Mouse (Mus musculus) right cerebral cortex, adult 18-20 months (tissue): ENCODE data around the gene Rnf38.

Experiments used
- DNase-seq: peaks from one replicate; pipeline ENCODE4 v3.0.0; 2022; ENCODE audit warnings: mixed read lengths

Gene Rnf38

GRCm38 (mm10) chr4:44233713-44234003 is at the start of gene Rnf38:
Gene Rnf38 (minus strand): TSS chr4:44233789.
- DNase-seq = no peak

- no peak for DNase-seq
These were observed 48.1 kb upstream of the Rnf38 start for GRCm38 (mm10) chr4:44281597-44282265.

- DNase-seq = no peak
These were observed 37.5 kb upstream of the Rnf38 start for GRCm38 (mm10) chr4:44271134-44271533.

GRCm38 (mm10) chr4:44269376-44269817 is 35.8 kb upstream of the Rnf38 start:
- peak; percentile 60 for DNase-seq

- no peak for DNase-seq
These were observed 33.8 kb upstream of the Rnf38 start for GRCm38 (mm10) chr4:44267437-44267836.

DNA sequence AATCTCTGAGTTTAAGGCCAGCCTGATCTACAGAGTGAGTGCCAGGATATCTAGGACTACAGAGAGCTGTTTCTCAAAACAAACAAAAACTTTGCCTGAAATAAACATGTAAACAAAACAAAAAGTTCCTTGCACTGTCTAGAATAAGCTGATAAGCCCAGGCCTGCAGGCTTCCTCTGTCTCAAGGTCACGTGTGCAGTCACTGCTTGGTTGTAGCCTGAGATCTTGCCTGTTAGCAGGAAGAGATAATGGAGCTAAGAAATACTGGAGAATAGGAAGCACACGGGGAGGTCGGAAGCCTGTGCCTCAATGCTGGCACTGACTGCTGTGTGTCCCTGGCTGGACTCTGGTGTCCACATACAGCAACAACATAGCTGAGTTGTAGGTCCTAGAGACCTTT is 31.9 kb upstream of the Rnf38 start:
- no peak for DNase-seq

DNA sequence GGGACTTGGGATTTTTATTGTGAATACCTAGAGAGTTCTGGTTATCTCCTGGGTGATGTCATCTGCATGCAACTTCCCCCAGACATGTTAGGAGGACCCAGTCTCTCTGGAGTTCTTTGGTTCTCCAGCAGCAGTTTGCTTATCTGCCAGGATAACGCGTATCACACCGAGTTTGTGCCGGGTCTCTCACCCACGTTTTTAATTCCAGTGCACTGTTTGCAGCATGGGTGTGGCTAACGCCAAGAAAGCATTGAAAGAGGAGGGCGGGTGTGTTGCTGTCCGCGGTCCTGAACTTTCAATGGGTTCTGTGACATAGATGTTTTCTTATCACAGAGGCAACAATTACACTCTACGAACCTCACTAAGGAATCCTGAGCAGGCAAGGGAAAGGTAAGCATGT is 26.7 kb upstream of the Rnf38 start:
- DNase-seq = no peak

DNA sequence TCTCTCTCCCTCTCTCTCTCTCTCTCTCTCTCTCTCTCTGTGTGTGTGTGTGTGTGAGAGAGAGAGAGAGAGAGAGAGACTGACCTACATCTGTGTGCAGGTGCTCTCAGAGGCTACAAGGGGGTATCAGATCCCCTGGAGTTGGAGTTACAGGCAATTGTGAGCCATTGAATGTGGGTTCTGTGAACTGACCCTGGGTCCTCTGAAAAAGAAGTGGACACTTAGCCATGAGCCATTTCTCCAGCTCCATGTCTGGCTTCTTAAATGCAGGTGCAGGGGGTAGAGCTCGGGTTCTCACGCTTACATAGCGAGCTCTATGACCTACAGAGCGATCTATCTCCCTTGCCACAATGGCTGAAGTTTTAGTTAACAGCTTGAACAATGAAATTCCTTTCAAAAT is 25.5 kb upstream of the Rnf38 start:
- no peak for DNase-seq

DNA sequence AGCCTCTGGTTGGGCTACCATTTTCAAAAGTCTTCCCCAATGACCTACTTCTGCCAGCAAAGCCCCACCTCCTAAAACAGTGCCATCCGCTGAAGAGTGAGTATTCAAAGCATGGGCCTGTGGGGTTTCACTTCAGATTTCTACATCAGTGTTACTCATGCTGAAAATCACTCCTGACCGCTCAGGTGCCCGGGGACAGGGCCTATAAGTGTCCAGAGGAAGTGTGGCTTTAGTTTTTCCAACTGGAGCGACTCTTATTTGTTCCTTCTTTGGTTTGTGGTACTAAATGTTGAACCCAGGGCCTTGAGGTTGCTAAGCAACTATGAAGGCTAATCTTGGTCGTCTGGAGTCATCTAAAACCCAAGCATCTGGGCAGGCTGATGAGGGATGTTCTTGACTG is 21.0 kb upstream of the Rnf38 start:
- no peak for DNase-seq

- no peak for DNase-seq
These were observed 19.6 kb upstream of the Rnf38 start for GRCm38 (mm10) chr4:44253191-44253590.

- peak; percentile 63 for DNase-seq
These were observed 18.7 kb upstream of the Rnf38 start for GRCm38 (mm10) chr4:44251966-44252916.

DNA sequence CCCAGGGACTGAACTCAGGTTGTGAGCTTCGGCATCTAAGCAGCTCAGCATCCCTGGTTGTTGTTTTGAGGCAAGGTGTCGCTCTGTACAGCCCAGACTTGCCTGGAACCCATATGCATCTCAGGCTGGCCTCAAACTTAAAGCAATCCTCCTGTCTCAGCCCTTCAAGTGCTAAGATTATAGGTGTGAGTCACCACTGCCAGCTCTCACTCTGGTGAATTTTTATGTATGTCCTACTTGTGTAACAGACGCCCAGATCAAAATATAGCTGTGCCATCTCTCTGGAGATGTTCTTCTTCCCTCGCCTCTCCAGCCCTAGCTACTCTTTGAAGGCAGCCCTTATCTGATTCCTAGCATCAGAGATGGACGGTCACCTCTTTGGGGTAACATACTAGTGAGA is 17.9 kb upstream of the Rnf38 start:
- DNase-seq = peak; percentile 41

DNA sequence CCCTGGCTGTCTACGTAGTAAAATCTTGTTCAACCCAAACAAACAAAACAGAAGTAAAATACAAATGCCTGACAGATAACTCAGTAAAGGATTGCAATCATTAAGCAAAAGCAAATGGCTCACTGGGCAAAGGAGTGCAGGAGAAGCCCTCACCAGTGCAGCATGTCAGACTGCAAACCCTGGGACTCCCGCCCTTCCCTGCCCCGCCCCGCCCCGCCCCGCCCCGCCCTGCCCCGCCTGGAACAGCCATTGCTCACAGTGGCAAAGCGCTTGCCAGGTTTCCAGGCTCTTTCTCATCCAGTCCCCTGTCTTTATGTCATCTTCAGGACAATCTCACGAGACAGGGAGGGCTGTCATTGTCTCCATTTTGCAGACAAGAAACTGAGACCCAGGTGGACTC is 16.1 kb upstream of the Rnf38 start:
- DNase-seq = no peak

DNA sequence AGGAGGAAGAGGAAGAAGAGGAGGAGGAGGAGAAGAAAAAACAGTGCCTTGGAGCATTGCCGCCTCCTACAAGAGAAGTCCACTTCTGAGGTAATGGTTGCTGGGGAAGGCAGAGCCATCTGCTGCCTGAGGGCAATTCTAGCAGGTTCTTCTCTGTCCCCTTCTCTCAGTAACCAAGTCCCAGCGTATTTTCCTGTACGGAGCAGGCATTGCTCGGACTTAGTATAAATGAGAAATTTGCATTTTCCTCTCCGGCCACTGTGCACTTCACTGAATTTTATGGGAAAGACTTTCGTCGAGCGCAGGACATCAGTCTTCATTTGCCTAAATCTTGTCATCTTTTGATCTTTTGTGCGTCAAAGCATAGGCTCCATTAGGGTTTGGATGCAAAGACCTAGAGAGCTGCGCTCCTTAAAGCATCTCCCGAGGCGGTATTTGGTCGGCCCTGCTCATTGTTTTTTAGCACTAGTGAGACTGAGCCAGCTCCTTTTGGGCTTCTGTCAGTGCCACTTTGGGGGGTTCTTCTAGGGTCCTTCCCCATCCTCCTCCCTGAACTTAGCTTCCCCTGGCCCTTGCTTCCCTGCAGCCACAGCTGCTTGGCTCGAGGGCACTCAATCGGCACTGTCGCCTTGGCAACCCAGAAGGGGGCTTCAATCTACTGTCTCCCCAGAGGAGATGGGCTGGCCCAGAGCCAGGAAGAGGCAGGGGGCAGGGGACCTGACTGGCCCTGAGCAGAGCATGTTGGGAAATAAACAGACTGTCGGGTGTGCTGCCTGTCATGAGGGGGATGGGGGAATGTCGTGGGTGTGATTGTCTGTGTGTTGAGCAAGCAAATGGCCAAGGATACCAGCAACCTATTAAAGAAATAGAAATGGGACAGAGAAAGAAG is 13.7 kb upstream of the Rnf38 start:
- no peak for DNase-seq

DNA sequence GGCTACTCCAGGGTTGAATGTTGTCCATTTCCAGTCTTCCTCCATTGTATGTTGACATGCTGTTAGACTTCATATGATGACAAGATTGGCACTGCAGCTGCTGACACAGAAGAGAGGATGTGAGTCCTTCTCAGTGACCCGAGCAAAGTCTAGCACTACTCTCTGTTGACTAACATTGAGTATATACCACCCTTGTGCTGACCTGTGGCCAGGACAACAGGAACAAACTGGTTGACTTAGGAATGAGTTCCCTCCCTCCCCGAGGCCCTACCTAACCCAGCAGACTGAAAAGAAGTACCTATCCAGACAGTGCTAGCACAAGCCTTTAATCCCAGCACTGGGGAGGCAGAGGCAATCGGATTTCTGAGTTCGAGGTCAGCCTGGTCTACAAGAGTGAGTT is 12.7 kb upstream of the Rnf38 start:
- DNase-seq = no peak

- no peak for DNase-seq
These were observed 8.0 kb upstream of the Rnf38 start for GRCm38 (mm10) chr4:44241638-44242037.

GRCm38 (mm10) chr4:44235946-44236345 is 2.4 kb upstream of the Rnf38 start:
- DNase-seq = no peak

- peak; percentile 93 for DNase-seq
These were observed 646 bp upstream of the Rnf38 start for GRCm38 (mm10) chr4:44234004-44234866.

DNA sequence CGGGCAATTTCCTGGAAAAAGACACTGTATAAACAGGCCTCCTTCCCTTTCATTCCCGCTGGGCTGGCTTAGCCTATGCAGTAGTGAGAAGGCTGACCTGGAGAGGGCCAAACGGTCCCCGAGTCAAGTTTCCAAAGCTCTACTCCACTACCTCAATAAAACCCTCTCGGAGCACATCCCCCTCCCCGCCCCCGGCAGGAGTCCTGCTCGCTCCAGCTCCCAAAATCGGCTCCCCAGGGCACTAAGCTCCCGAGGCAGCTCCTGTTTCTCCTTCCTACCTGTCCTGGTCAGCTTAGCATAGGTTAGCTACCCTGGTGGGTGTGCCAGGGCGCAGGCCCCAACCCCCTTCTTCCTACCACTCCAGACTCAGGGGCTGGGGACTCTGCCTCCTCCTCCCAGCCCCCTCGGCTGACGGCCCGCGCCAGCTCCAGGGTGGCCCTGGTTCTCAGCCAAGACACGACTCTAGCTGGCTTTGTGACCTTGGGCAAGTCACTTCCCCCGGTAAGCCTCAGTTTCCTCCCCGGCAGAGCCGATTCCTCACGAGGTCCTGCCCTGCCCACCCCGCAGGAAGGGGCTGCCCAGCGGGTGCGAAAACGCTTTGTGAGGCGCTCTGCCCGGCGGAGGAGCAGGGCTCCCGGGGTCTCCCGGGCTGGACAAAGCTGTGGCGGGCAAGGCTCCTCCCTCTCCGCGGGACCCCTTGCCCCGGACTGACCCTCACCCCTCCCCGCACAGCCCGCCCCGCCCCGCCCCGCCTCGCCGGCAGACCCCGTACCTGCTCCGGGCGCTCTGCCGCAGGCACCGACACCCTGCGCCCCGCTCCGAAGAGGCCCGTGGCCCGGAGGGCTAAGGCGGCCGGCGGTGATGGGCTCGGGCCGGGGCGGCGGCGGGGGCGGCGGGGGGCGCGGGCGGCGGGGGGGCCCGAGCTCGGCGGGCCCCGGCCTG is 547 bp downstream of the Rnf38 start:
- DNase-seq = no peak

GRCm38 (mm10) chr4:44225128-44225527 is 8.5 kb downstream of the Rnf38 start:
- DNase-seq = peak; percentile 40

DNA sequence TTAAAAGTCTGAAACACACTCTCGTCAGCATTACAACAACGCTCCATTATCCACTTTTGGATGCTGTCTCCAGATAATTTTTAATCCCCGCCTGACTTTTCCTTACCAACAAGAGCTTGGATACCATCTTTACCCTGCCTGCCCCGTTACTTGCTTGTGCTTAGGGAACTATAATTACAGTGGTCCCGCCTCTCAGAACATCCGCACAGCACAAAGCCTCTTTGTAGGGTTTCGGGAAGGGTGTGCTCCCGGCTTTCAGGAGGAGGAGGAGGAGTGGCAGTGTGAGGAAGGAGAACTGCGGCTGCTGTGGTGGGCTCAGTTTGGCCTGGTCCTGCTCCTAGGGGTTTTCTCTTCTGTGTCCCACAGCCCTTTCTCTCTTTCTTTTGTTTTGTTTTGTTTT is 9.4 kb downstream of the Rnf38 start:
- DNase-seq = no peak
